Mouse (Mus musculus): Measurements from ENCODE around the gene Pank1. TPM values are rescaled to one million over a fixed set of nuclear protein-coding genes. Genes with fewer than 3 reads are reported as not detected.

Pank1 gene
- polyA plus RNA-seq, 1 experiment from 2014 or later, result 9.9 TPM

GRCm38 (mm10) chr19:34812711-34813110 is 66.5 kb downstream of the Pank1 start:
- H3K27me3 ChIP-seq, result no peaks in the 10 kb centered on the region
- no peak overlapping the region for H3K4me2 ChIP-seq
- no peak overlapping the region for H3K4me3 ChIP-seq (replicated peaks)
- no peak overlapping the region for H3K9ac ChIP-seq
- H3K4me1 ChIP-seq, result peaks cover 3% of the 10 kb centered on the region
- no peaks in the 10 kb centered on the region; the same call in 1 of the 2 replicates for H3K36me3 ChIP-seq (replicated peaks)
- no peak for ATAC-seq (ENCODE audit: low FRiP score)
- no peaks in the 10 kb centered on the region for H3K9me3 ChIP-seq
- no peak overlapping the region for H3K27ac ChIP-seq
- WGBS, result 93% methylated on average over 4 of the region's 4 CpGs

GRCm38 (mm10) chr19:34807173-34807572 is 72.1 kb downstream of the Pank1 start:
- Histone ChIP-seq H3K27me3 (no peaks in the 10 kb centered on the region), H3K4me3 (replicated peaks) (no peak overlapping the region), H3K36me3 (replicated peaks) (no peaks in the 10 kb centered on the region), H3K4me2 (no peak overlapping the region), H3K9me3 (no peaks in the 10 kb centered on the region), H3K27ac (no peak overlapping the region), H3K9ac (no peak overlapping the region), H3K4me1 (no peaks in the 10 kb centered on the region)
- ATAC-seq (ENCODE audit: low FRiP score), result no peak
- 89% methylated on average over 5 of the region's 5 CpGs for WGBS

DNA sequence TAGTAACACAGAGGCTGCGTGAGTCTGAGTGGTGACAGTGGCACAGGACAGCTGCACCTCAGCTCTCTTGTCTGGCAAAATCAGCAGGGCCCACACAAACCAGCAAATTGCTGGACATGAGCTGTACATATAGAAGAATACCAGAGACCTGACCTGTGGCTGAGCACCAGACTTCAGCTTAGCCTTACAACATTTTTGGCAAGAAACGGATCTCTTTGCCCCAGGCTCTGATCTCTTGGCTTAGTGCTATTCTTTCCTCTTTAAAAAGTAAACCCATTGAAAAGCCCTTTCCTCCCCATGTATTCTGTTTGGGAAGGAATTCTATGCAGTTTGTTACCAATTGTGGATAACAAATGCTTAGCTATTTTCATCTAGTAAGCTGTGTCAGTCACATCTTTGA is 74.2 kb downstream of the Pank1 start:
- no peak overlapping the region for H3K4me2 ChIP-seq
- 67% methylated on average over 2 of the region's 2 CpGs for WGBS
- no peaks in the 10 kb centered on the region for H3K36me3 ChIP-seq (replicated peaks)
- no peaks in the 10 kb centered on the region for H3K9me3 ChIP-seq
- H3K27me3 ChIP-seq, result no peaks in the 10 kb centered on the region
- no peak overlapping the region for H3K27ac ChIP-seq
- no peak overlapping the region for H3K9ac ChIP-seq
- no peaks in the 10 kb centered on the region for H3K4me1 ChIP-seq
- H3K4me3 ChIP-seq (replicated peaks), result no peak overlapping the region
- ATAC-seq (ENCODE audit: low FRiP score), result no peak

- H3K36me3 ChIP-seq (replicated peaks), result no peaks in the 10 kb centered on the region
- no peak overlapping the region for H3K4me2 ChIP-seq
- WGBS, result 95% methylated on average over 2 of the region's 2 CpGs
- no peaks in the 10 kb centered on the region for H3K27me3 ChIP-seq
- no peak overlapping the region for H3K27ac ChIP-seq
- no peaks in the 10 kb centered on the region for H3K9me3 ChIP-seq
- H3K9ac ChIP-seq, result no peak overlapping the region
- peaks cover 5% of the 10 kb centered on the region; the same call in 1 of the 2 replicates for H3K4me1 ChIP-seq
- H3K4me3 ChIP-seq (replicated peaks), result no peak overlapping the region
- ATAC-seq (ENCODE audit: low FRiP score), result no peak
These were observed 74.7 kb downstream of the Pank1 start for GRCm38 (mm10) chr19:34804531-34804930.

GRCm38 (mm10) chr19:34803396-34803795 is 75.9 kb downstream of the Pank1 start:
- 93% methylated on average over 4 of the region's 4 CpGs for WGBS
- H3K4me2 ChIP-seq, result no peak overlapping the region
- no peak overlapping the region for H3K4me3 ChIP-seq (replicated peaks)
- ATAC-seq (ENCODE audit: low FRiP score), result no peak
- no peaks in the 10 kb centered on the region for H3K27me3 ChIP-seq
- H3K36me3 ChIP-seq (replicated peaks), result no peaks in the 10 kb centered on the region
- no peak overlapping the region for H3K27ac ChIP-seq
- H3K4me1 ChIP-seq, result peaks cover 5% of the 10 kb centered on the region; the same call in 1 of the 2 replicates
- H3K9ac ChIP-seq, result no peak overlapping the region
- H3K9me3 ChIP-seq, result no peaks in the 10 kb centered on the region

GRCm38 (mm10) chr19:34799644-34800267 is 79.5 kb downstream of the Pank1 start:
- H3K4me3 ChIP-seq (replicated peaks), result no peak overlapping the region
- 63% methylated on average over 6 of the region's 6 CpGs for WGBS
- peaks cover 5% of the 10 kb centered on the region; the same call in 1 of the 2 replicates for H3K4me1 ChIP-seq
- ATAC-seq (ENCODE audit: low FRiP score), result no peak
- H3K27me3 ChIP-seq, result no peaks in the 10 kb centered on the region
- no peaks in the 10 kb centered on the region for H3K9me3 ChIP-seq
- H3K9ac ChIP-seq, result no peak overlapping the region
- H3K36me3 ChIP-seq (replicated peaks), result no peaks in the 10 kb centered on the region
- H3K4me2 ChIP-seq, result no peak overlapping the region
- H3K27ac ChIP-seq, result no peak overlapping the region

DNA sequence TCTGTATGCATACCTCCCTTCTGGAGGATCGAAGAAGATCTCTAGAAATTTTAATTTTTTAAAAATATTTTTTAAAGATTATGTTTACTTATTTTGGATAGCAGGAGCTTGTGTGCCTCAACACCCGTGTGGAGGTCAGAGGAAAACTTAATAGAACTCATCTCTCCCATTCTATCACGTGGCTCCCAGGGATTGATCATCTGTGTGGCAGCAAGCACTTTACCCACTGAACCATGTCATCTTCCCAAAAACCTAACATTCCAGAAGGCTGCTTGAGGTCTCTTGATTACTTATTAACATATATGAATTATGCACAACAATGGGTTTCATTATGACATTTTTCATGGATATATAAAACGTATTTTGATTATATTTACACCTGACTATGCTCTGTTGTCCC is 82.9 kb downstream of the Pank1 start:
- H3K9me3 ChIP-seq, result no peaks in the 10 kb centered on the region
- 82% methylated on average over 4 of the region's 4 CpGs for WGBS
- H3K9ac ChIP-seq, result no peak overlapping the region
- no peak overlapping the region for H3K4me2 ChIP-seq
- no peak overlapping the region for H3K27ac ChIP-seq
- no peak overlapping the region for H3K4me3 ChIP-seq (replicated peaks)
- peaks cover 5% of the 10 kb centered on the region; the same call in 1 of the 2 replicates for H3K4me1 ChIP-seq
- no peak for ATAC-seq (ENCODE audit: low FRiP score)
- H3K36me3 ChIP-seq (replicated peaks), result no peaks in the 10 kb centered on the region
- no peaks in the 10 kb centered on the region for H3K27me3 ChIP-seq

DNA sequence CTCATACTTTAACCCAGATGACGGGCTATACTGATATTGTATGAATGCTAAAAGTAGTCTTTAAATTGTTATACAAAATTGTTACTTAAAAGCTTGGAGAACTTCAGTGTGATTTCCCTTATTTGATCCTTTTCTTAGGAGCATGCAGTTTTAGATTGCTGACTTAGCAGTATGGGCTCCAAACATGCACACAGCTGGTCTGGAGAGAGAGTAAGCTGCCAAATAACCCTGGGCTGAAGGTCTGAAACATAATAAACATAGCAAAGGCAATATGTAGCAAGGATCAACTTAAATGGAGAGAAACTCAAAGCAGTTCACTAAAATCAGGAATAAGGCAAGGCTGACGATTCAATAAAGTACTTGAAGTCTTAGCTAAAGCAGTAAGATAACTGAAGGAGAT is 96.8 kb downstream of the Pank1 start:
- Histone ChIP-seq H3K4me1 (no peaks in the 10 kb centered on the region), H3K27ac (no peak overlapping the region), H3K9ac (no peak overlapping the region), H3K27me3 (no peaks in the 10 kb centered on the region), H3K4me3 (replicated peaks) (no peak overlapping the region), H3K36me3 (replicated peaks) (no peaks in the 10 kb centered on the region), H3K4me2 (no peak overlapping the region), H3K9me3 (no peaks in the 10 kb centered on the region)
- ATAC-seq (ENCODE audit: low FRiP score), result no peak
- WGBS, result 88% methylated on average over 2 of the region's 2 CpGs

- WGBS, result 96% methylated on average over 1 of the region's 1 CpGs
- H3K27ac ChIP-seq, result no peak overlapping the region
- H3K9me3 ChIP-seq, result no peaks in the 10 kb centered on the region
- no peak overlapping the region for H3K4me3 ChIP-seq (replicated peaks)
- H3K36me3 ChIP-seq (replicated peaks), result no peaks in the 10 kb centered on the region
- no peak overlapping the region for H3K4me2 ChIP-seq
- H3K27me3 ChIP-seq, result no peaks in the 10 kb centered on the region
- H3K4me1 ChIP-seq, result no peaks in the 10 kb centered on the region
- no peak overlapping the region for H3K9ac ChIP-seq
- no peak for ATAC-seq (ENCODE audit: low FRiP score)
These were observed 100.3 kb downstream of the Pank1 start for GRCm38 (mm10) chr19:34778993-34779392.

DNA sequence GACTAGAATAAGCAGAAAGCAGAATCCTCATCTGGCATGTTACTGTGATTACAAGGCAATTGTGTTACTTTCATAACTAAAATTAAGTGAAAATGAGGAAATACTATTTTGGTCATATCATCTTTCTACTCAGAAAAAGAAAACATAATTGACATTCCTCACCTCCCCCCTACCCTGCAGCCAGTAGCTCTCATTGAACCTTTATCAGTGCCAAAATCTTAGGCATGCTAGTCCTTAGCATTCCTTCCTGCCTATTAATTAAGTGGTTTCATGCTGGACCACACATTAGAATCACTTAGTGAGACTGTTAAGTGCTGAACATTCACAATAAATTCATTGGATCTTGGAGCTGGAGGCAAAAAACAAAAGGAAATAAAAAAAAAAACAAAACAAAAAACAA is 101.2 kb downstream of the Pank1 start:
- no peaks in the 10 kb centered on the region for H3K9me3 ChIP-seq
- H3K36me3 ChIP-seq (replicated peaks), result no peaks in the 10 kb centered on the region
- ATAC-seq (ENCODE audit: low FRiP score), result no peak
- no peaks in the 10 kb centered on the region for H3K27me3 ChIP-seq
- H3K4me2 ChIP-seq, result no peak overlapping the region
- no peak overlapping the region for H3K9ac ChIP-seq
- no peak overlapping the region for H3K4me3 ChIP-seq (replicated peaks)
- no peak overlapping the region for H3K27ac ChIP-seq
- no peaks in the 10 kb centered on the region for H3K4me1 ChIP-seq

DNA sequence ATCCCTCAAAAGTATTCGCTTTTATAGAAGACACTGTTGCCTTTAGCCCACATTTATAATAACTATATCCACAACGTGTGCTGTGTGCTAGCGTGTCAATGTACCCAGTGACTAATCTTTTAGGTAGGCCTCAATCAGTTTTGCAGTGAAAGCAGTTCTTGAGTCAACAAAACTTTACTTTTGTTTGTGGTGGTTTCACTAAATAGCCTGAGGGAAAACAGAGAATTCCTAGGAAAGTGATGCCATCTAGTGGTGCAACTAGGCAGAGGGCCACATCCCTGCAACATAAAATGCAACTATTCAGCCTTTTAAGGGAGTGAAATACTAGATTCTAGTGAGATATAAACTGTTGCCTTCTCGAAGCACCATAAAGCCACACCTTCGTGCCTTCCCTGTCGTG is 106.5 kb downstream of the Pank1 start:
- H3K4me1 ChIP-seq, result no peaks in the 10 kb centered on the region
- H3K4me3 ChIP-seq (replicated peaks), result no peak overlapping the region
- no peaks in the 10 kb centered on the region for H3K36me3 ChIP-seq (replicated peaks)
- no peak for ATAC-seq (ENCODE audit: low FRiP score)
- H3K9ac ChIP-seq, result no peak overlapping the region
- 32% methylated on average over 6 of the region's 6 CpGs for WGBS
- no peaks in the 10 kb centered on the region for H3K27me3 ChIP-seq
- H3K4me2 ChIP-seq, result no peak overlapping the region
- no peak overlapping the region for H3K27ac ChIP-seq
- H3K9me3 ChIP-seq, result no peaks in the 10 kb centered on the region

DNA sequence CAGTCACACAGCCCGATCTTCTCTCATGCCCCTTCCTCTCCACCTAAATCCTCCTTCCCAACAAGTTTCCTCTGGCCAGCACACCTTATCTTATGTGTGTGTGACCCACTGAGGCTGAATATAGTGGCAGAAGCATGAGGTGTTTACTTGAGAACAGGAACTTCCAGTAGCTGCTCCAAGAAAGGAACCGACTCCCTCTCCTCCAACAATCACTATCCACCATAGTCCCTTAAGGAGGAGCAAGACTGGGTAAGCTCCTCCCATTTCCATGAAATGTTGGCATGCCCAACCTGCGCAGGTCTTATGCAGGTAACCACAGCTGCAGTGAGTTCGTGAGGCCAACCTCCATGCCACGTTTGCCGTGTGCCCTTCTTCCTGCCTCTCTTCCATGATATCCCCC is 108.5 kb downstream of the Pank1 start:
- no peaks in the 10 kb centered on the region for H3K4me1 ChIP-seq
- H3K27me3 ChIP-seq, result no peaks in the 10 kb centered on the region
- H3K4me3 ChIP-seq (replicated peaks), result no peak overlapping the region
- no peaks in the 10 kb centered on the region for H3K9me3 ChIP-seq
- 83% methylated on average over 6 of the region's 6 CpGs for WGBS
- no peak overlapping the region for H3K4me2 ChIP-seq
- H3K36me3 ChIP-seq (replicated peaks), result no peaks in the 10 kb centered on the region
- H3K27ac ChIP-seq, result no peak overlapping the region
- no peak for ATAC-seq (ENCODE audit: low FRiP score)
- H3K9ac ChIP-seq, result no peak overlapping the region

DNA sequence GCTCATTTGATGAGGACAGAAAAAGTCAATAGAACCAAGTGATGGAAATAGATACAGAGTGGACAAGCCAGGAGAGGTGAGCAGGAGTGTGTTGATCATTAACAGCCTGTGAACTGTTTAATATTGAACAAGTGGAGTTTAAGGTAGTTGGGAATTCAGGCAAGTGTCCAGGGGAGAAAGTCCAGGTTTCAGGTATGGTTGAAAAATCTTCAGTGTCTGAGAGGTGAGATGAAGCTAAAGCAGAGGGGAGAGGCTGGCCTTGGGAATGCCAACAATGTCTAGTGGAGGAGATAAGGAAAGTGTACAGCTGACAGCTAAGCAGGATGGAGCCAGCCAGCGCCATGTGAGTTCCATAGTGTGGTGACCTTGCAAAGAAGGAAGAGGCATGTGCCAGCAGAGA is 120.5 kb downstream of the Pank1 start:
- Histone ChIP-seq H3K27me3 (no peaks in the 10 kb centered on the region), H3K9ac (no peak overlapping the region), H3K4me3 (replicated peaks) (no peak overlapping the region), H3K9me3 (no peaks in the 10 kb centered on the region), H3K4me1 (no peaks in the 10 kb centered on the region), H3K4me2 (no peak overlapping the region), H3K36me3 (replicated peaks) (no peaks in the 10 kb centered on the region), H3K27ac (no peak overlapping the region)
- 89% methylated on average over 1 of the region's 1 CpGs for WGBS
- no peak for ATAC-seq (ENCODE audit: low FRiP score)
